ENCODE assay signal across 16 mouse cellular contexts in genomic region chr17:83451367-83451766, GRCm38 (mm10).
"Had no signal": no experiment of that assay in that cellular context is flagged by ENCODE, and none has a peak within 500 bp of the region (broad histone marks: within the 10 kb centered on the region; RNA-seq: fewer than 3 reads in every experiment).

No protein-coding gene starts in this region.

- ATAC-seq: lung, postnatal 0 days; midbrain, embryonic 15.5 days had no signal

- H3K9me3 ChIP-seq: limb, embryonic 10.5 days; liver, embryonic 15.5 days; midbrain, embryonic 15.5 days; neural tube, embryonic 12.5 days; stomach, embryonic 15.5 days had no signal

- H3K27me3 ChIP-seq: liver, embryonic 15.5 days; midbrain, embryonic 15.5 days; neural tube, embryonic 12.5 days; stomach, embryonic 15.5 days had no signal

- H3K27ac ChIP-seq: left cerebral cortex, adult 2 months; limb, embryonic 10.5 days; liver, embryonic 15.5 days; midbrain, embryonic 15.5 days; neural tube, embryonic 12.5 days; stomach, embryonic 15.5 days had no signal

- H3K9ac ChIP-seq: liver, embryonic 15.5 days; midbrain, embryonic 15.5 days; neural tube, embryonic 12.5 days; stomach, embryonic 15.5 days had no signal

- DNase-seq: kidney, adult 9 months; kidney, postnatal 10 days; lung, adult 2 months; lung, postnatal 36 days; retina, postnatal 1 day; right cerebral cortex, postnatal 4 days; thymus, adult 2 months; thymus, postnatal 36 days had no signal

- H3K4me1 ChIP-seq: limb, embryonic 10.5 days; liver, embryonic 15.5 days; midbrain, embryonic 15.5 days; neural tube, embryonic 12.5 days; stomach, embryonic 15.5 days had no signal

- H3K4me3 ChIP-seq: left cerebral cortex, adult 2 months; limb, embryonic 10.5 days; liver, embryonic 15.5 days; midbrain, embryonic 15.5 days; neural tube, embryonic 12.5 days; stomach, embryonic 15.5 days had no signal

- H3K4me2 ChIP-seq: liver, embryonic 11.5 days; liver, embryonic 15.5 days; midbrain, embryonic 15.5 days; neural tube, embryonic 12.5 days; stomach, embryonic 15.5 days had no signal
